Mouse (Mus musculus) testis, adult 2 months (tissue): Measurements from ENCODE around the gene Adamts13.

Experiments
- CTCF ChIP-seq: fragments of 200-500 bp; IDR thresholded peaks from 2 replicates; pipeline ENCODE4 v1.5.1; 2012; ENCODE audit warnings: low read depth, mild to moderate bottlenecking, inconsistent platforms, low read length, moderate library complexity; ENCODE audit not compliant: control insufficient read depth, insufficient read depth, insufficient replicate concordance
- POLR2A ChIP-seq: fragments of 200-500 bp; IDR thresholded peaks from 2 replicates; pipeline ENCODE4 v1.6.1; 2012; ENCODE audit warnings: low read depth, mild to moderate bottlenecking, inconsistent platforms, low read length, moderate library complexity; ENCODE audit not compliant: control insufficient read depth

- TF ChIP-seq CTCF (no peak), POLR2A (no peak)
Observed at GRCm38 (mm10) chr2:27022612-27023011, 49.4 kb downstream of the Adamts13 start.
